Mouse (Mus musculus) limb, embryonic 11.5 days (tissue): ENCODE measurements at regions not wholly inside any gene's neighbourhood (a gene's known extent, or its start where the extent isn't known, plus 50 kb on each side); places are given as distances from the start of the nearest gene placed in this dataset.
A peak's percentile ranks its signal among the peaks of the same experiment; 100 is the strongest.

Experiments used
- ATAC-seq: fragments of 200-750 bp; cut with Nextera tagmentation; 2 replicates; pipeline ENCODE4 v1.8.0; 2017; ENCODE audit warnings: low read depth; ENCODE audit not compliant: insufficient number of reproducible peaks, low FRiP score, low TSS enrichment
- DNase-seq: peaks from one replicate; pipeline ENCODE4 v3.0.0-alpha.2; 2015; ENCODE audit warnings: low spot score
- H3K27ac ChIP-seq: fragments of 300-500 bp; sonication (generic); replicated peaks from 2 replicates; pipeline ENCODE4 v1.5.1; 2014; ENCODE audit warnings: low read depth, mild to moderate bottlenecking, low read length
- H3K27me3 ChIP-seq: fragments of 300-500 bp; sonication (generic); 2 replicates; pipeline ENCODE4 v1.6.1; 2014; ENCODE audit warnings: mild to moderate bottlenecking, low read length, mixed read lengths; ENCODE audit not compliant: control insufficient read depth, insufficient read depth
- H3K36me3 ChIP-seq: fragments of 300-500 bp; sonication (generic); 2 replicates; pipeline ENCODE4 v1.6.1; 2014; ENCODE audit warnings: mild to moderate bottlenecking, low read length, moderate library complexity, mixed read lengths; ENCODE audit not compliant: control insufficient read depth, insufficient read depth
- H3K4me1 ChIP-seq: fragments of 300-500 bp; sonication (generic); 2 replicates; pipeline ENCODE4 v1.6.1; 2014; ENCODE audit warnings: low read length, mixed read lengths; ENCODE audit not compliant: control insufficient read depth, insufficient read depth
- H3K4me2 ChIP-seq: fragments of 300-500 bp; sonication (generic); 2 replicates; pipeline ENCODE4 v1.6.1; 2014; ENCODE audit warnings: low read depth, mild to moderate bottlenecking, moderate library complexity; ENCODE audit not compliant: severe bottlenecking
- H3K4me3 ChIP-seq: fragments of 300-500 bp; sonication (generic); 2 replicates; pipeline ENCODE4 v1.5.1; 2014; ENCODE audit warnings: low read depth, low read length
- H3K9ac ChIP-seq: fragments of 300-500 bp; sonication (generic); 2 replicates; pipeline ENCODE4 v1.6.1; 2014; ENCODE audit warnings: mild to moderate bottlenecking, low read length
- H3K9me3 ChIP-seq: fragments of 300-500 bp; sonication (generic); 2 replicates; pipeline ENCODE4 v1.6.1; 2016; ENCODE audit warnings: low read length; ENCODE audit not compliant: control insufficient read depth
- WGBS: fragments of 180-500 bp; shearing (Covaris S2); extraction: QIAGEN DNeasy Blood & Tissue Kit; methylation state at CpG from one replicate; pipeline ENCODE4 v1.1.7; 2014; 5-methylcytosine and 5-hydroxymethylcytosine counted together

GRCm38 (mm10) chr3:66660555-66660954, 320.6 kb upstream of the Rsrc1 start:
- ATAC-seq: no peak
- H3K9me3 ChIP-seq: no peaks in the 10 kb centered on the region
- no peak overlapping the region for H3K9ac ChIP-seq
- H3K4me2 ChIP-seq: no peak overlapping the region
- no peak for DNase-seq
- no peak overlapping the region for H3K4me3 ChIP-seq
- WGBS: 37% methylated on average over 5 of the region's 5 CpGs
- no peak overlapping the region for H3K27ac ChIP-seq
- H3K4me1 ChIP-seq: no peaks in the 10 kb centered on the region
- no peaks in the 10 kb centered on the region for H3K27me3 ChIP-seq
- no peaks in the 10 kb centered on the region for H3K36me3 ChIP-seq

DNA sequence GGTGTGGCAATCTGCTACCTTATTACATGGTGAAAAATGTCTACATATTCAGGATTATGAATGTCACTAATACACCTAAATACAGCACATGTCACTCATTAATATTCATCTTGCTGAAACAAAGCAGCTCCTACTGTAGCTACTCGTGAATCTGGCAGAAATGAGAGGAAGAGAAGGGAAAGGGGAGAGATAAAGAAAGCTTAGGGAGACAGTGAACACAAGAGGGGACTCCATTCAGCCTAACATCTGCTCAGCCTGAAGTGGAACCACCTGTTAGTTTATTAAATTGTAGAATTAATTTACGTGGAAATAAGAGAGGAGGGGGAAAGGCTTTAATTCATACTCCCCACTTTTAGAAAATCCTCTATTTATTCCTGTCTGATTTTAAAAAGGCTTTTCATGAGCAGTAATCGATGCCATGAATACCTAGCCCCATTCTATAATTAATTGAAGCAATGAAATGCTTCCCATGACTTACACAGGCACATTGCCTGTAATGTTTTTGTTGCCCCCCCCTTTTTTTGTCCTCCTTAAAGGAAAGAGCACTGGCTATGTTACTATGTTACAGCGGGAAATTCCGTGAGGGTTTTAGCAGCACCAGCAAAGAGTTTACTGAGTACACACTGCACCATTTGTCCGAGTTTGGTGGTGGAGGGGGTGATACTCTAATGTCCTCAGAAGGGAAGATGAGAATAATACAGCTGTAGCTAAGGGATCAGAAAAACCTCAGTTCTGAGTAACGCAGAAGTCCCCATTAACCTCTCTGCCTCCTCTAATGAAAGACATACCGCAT, 319.2 kb upstream of the Rsrc1 start:
- Histone ChIP-seq H3K9ac (no peak overlapping the region), H3K9me3 (no peaks in the 10 kb centered on the region), H3K4me3 (no peak overlapping the region), H3K27ac (no peak overlapping the region), H3K4me1 (no peaks in the 10 kb centered on the region), H3K4me2 (no peak overlapping the region), H3K27me3 (no peaks in the 10 kb centered on the region), H3K36me3 (no peaks in the 10 kb centered on the region)
- no peak for ATAC-seq
- WGBS: 63% methylated on average over 8 of the region's 8 CpGs
- no peak for DNase-seq

- peaks cover 4% of the 10 kb centered on the region; the same call in 1 of the 2 replicates for H3K4me1 ChIP-seq
- no peak overlapping the region for H3K4me3 ChIP-seq
- no peak overlapping the region for H3K4me2 ChIP-seq
- H3K27ac ChIP-seq: no peak overlapping the region; the same call in 1 of the 2 replicates
- ATAC-seq: no peak
- no peaks in the 10 kb centered on the region for H3K9me3 ChIP-seq
- H3K36me3 ChIP-seq: no peaks in the 10 kb centered on the region
- no peaks in the 10 kb centered on the region for H3K27me3 ChIP-seq
- 48% methylated on average over 8 of the region's 8 CpGs for WGBS
- no peak overlapping the region for H3K9ac ChIP-seq
- no peak for DNase-seq
These were observed 297.5 kb upstream of the Rsrc1 start for GRCm38 (mm10) chr3:66683589-66684286.

DNA sequence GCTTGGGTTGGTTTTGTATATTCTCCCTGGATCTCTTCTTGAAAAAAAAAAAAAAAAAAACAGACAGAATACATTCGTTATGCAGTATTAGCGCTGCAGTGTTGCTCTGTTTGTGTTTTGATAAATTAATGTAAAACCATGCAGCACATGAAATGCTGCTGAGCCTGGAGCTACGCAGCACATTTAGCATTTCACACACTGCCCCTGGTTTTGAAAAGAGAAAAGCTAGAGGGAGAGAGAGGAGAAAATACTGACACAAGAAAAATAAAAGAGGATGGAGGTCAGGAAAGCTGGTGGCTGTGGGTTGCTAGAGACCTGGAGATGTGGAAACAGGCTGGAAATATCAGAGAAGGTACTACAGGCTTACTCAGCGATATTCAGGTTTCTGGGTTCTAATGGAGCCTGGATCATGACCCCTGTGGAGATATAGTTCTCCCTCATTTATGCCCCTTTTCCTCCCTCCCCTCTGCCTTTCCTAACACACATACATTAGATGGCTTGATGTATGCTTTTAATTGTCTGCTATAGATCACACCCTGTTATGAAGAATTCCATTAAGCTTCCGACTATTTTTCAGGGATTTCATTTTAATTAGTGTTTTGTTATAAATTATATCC, 296.8 kb upstream of the Rsrc1 start:
- ATAC-seq: no peak
- WGBS: 71% methylated on average over 5 of the region's 5 CpGs
- Histone ChIP-seq H3K9me3 (no peaks in the 10 kb centered on the region), H3K9ac (no peak overlapping the region), H3K27me3 (no peaks in the 10 kb centered on the region), H3K27ac (peak overlapping the region; percentile 30; the same call in 1 of the 2 replicates), H3K4me2 (no peak overlapping the region), H3K36me3 (no peaks in the 10 kb centered on the region), H3K4me1 (peaks cover 4% of the 10 kb centered on the region; the same call in 1 of the 2 replicates), H3K4me3 (no peak overlapping the region)
- no peak for DNase-seq

GRCm38 (mm10) chr3:66685136-66685535, 296.1 kb upstream of the Rsrc1 start:
- 59% methylated on average over 12 of the region's 12 CpGs for WGBS
- Histone ChIP-seq H3K4me3 (no peak overlapping the region), H3K4me2 (no peak overlapping the region), H3K4me1 (peaks cover 4% of the 10 kb centered on the region; the same call in 1 of the 2 replicates), H3K27ac (no peak overlapping the region), H3K9ac (no peak overlapping the region), H3K36me3 (no peaks in the 10 kb centered on the region), H3K9me3 (no peaks in the 10 kb centered on the region), H3K27me3 (no peaks in the 10 kb centered on the region)
- ATAC-seq (no peak), DNase-seq (peak; percentile 61)

DNA sequence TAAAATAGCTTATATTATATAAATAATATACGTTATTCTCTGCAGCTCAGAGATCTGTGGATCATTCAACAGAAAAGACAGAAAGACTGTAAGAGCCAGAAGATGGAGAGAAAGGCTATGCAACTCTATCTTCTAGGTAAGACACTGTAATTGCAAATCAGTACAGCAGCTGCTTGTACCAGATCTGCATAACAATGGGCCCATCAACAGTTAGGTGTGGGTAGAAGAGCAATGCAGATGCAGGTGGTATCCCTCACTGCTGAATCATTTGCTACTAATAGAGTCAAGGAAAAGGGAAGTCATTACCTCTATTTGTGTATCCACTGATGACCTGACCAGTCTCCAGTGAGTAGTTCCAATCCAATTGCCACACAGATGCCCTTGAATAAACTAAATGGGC, 294.1 kb upstream of the Rsrc1 start:
- H3K27me3 ChIP-seq: no peaks in the 10 kb centered on the region
- ATAC-seq: no peak
- H3K36me3 ChIP-seq: no peaks in the 10 kb centered on the region
- H3K9ac ChIP-seq: no peak overlapping the region
- no peak for DNase-seq
- no peaks in the 10 kb centered on the region for H3K9me3 ChIP-seq
- no peak overlapping the region for H3K4me2 ChIP-seq
- H3K4me1 ChIP-seq: peaks cover 4% of the 10 kb centered on the region; the same call in 1 of the 2 replicates
- 86% methylated on average over 1 of the region's 1 CpGs for WGBS
- H3K4me3 ChIP-seq: no peak overlapping the region
- no peak overlapping the region for H3K27ac ChIP-seq

DNA sequence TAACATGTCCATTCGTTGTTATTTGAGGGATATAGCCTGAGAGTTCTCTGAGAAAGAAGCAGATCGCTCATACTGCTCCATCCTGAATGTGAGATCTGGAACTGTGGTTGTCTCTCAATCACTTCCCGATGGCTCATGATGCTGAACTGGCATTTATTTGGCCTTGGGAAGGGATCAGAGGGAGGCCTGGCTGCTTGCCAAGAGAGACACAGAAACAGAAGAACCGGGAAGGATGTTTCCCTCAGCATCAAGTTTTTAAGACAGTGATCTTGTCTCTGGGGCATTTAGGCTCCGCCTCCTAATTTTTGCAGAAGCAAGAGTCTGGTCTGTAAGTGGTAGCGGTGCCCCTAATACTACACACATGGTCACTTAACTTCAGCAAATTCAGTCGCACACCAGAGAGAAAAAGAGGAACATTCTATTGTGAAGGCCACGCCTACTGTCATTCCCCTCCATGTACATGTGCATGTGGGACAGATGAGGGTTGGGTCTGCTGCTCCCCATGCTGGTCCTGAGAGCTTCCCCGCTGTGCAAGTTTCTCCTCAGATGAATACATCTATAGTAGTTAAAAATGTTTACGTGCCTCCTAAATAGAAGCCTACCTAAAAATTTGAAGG, 290.2 kb upstream of the Rsrc1 start:
- Histone ChIP-seq H3K27me3 (no peaks in the 10 kb centered on the region), H3K9me3 (no peaks in the 10 kb centered on the region), H3K27ac (no peak overlapping the region), H3K4me1 (no peaks in the 10 kb centered on the region), H3K4me2 (no peak overlapping the region), H3K4me3 (no peak overlapping the region), H3K9ac (no peak overlapping the region), H3K36me3 (no peaks in the 10 kb centered on the region)
- WGBS: 90% methylated on average over 10 of the region's 10 CpGs
- no peak for ATAC-seq
- DNase-seq: no peak

DNA sequence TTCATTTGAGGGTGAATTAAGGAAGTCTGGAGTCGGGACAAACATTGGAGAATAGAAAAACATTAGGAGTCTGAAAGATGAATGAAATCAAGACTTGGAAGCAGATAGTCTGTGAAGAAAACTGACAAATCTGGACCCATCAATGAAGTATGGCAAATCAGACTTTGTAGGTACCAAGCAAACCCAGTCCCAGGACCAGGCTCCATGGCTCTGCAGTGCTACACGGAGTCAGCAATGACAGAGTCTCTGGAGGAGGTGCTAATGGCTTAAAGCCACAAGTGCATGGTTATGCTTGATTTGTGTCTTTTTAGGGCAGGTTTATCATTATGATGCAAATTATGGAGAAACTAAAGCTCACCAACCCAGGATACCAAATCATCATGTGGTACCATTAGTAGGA, 286.1 kb upstream of the Rsrc1 start:
- no peak overlapping the region for H3K27ac ChIP-seq
- DNase-seq (no peak), ATAC-seq (no peak)
- no peak overlapping the region for H3K4me2 ChIP-seq
- no peaks in the 10 kb centered on the region for H3K36me3 ChIP-seq
- no peaks in the 10 kb centered on the region for H3K27me3 ChIP-seq
- H3K9ac ChIP-seq: no peak overlapping the region
- H3K4me1 ChIP-seq: no peaks in the 10 kb centered on the region
- WGBS: 92% methylated on average over 2 of the region's 2 CpGs
- H3K9me3 ChIP-seq: no peaks in the 10 kb centered on the region
- no peak overlapping the region for H3K4me3 ChIP-seq
